Comparison of ENCODE assay signal across 8 mouse cellular contexts in the genomic region with DNA sequence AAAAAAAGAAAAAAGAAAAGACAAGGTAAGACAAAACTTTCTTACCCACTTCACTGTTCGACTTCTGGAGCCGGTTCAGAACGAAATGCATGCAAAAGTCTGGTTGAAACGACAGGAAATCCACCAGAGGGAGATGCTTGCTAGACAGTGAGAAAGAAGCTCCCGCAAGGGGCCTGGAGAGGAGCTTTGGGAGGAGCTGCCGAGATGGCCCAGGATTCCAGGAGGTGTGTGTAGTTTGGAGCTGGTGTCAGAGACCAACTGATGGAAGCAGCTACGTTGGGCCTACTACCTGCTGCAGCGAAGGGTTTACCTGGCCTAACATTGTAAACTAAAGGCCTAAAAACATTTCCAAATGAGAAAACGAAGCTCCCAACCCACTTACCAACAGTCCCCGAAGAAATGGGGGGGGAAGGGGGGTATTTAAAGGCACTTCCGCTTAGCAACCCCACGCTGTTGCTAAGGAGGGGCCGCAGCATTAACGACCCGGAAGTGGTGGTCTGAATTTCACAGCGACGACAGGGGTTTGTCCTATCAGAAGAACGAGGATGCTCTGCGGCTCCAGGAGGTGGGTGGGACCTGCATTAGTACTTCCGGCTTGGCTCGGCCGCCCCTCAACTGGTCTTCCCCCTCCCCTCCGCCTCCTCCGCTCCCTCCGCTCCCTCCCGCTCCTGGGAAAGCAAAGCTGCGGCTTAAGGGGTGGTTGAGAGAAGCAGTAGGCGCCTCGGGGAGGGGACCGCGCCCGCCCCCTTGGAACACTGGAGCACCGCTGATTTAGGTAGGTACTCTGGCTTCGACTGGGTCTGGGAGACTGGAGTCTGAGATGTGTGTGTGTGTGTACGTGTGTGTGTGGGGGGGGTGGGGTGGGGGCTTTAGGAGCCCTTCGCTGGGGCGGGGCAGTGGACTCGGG. TPM values are rescaled to one million over a fixed set of nuclear protein-coding genes. Genes with fewer than 3 reads are reported as not detected.
A peak's percentile ranks its signal among the peaks of the same experiment; 100 is the strongest.
DNase-seq lines count a peak whose midpoint lies in the region; ATAC-seq and TF ChIP-seq lines count a peak whose summit lies in the region.

Gene Trip4, minus strand, starts transcription at position 401 of the 907 bp plus-strand sequence.
Gene Csnk1g1, plus strand, starts transcription at position 531 of the 907 bp plus-strand sequence.

- peak; percentile 99 for ATAC-seq in forebrain, embryonic 11.5 days (replicated peaks; ENCODE audit: low FRiP score)
- peak; percentile 99 for ATAC-seq in heart, embryonic 16.5 days (replicated peaks; ENCODE audit: extremely low read depth, insufficient read depth, low FRiP score)
- peak; percentile 98 for ATAC-seq in liver, embryonic 15.5 days (ENCODE audit: insufficient read depth)
- peak; percentile 99 for ATAC-seq in neural tube, embryonic 12.5 days (ENCODE audit: low FRiP score, low read depth)

- under 1% methylated on average over 38 of the region's 38 CpGs for WGBS in forebrain, embryonic 11.5 days
- 1% methylated on average over 38 of the region's 38 CpGs for WGBS in heart, embryonic 16.5 days
- under 1% methylated on average over 38 of the region's 38 CpGs for WGBS in liver, embryonic 15.5 days (ENCODE audit: insufficient replicate concordance)
- WGBS in neural tube, embryonic 12.5 days = 2% methylated on average over 38 of the region's 38 CpGs

- TF ChIP-seq EP300 in CH12.LX (IDR thresholded peaks at IDR 0.05; ENCODE audit: low read length) = no peak

- peaks cover 28% of the 10 kb centered on the region for H3K79me2 ChIP-seq in CH12.LX (replicated peaks; ENCODE audit: control insufficient read depth, extremely low read depth, insufficient read depth, poor library complexity, severe bottlenecking)

- H3K4me2 ChIP-seq in CH12.LX (ENCODE audit: insufficient read depth, low read depth, poor library complexity, severe bottlenecking) = peak within 1 kb of the TSS; percentile 76
- peak within 1 kb of the TSS; percentile 70 for H3K4me2 ChIP-seq in forebrain, embryonic 11.5 days (ENCODE audit: low read depth, low read length, severe bottlenecking)
- peak within 1 kb of the TSS; percentile 94 for H3K4me2 ChIP-seq in heart, embryonic 16.5 days (ENCODE audit: low read depth, low read length)
- H3K4me2 ChIP-seq in liver, embryonic 15.5 days = peak within 1 kb of the TSS; percentile 89
- peak within 1 kb of the TSS; percentile 85 for H3K4me2 ChIP-seq in neural tube, embryonic 12.5 days (replicated peaks)

- in situ Hi-C loops in CH12.LX (cut with MboI; ENCODE audit: low pct_ligation_motif_present, low pct_unique_long_range_greater_than_20kb, low sequenced_read_pairs) = no loop called here

- peak within 1 kb of the TSS; percentile 74 for H3K9ac ChIP-seq in CH12.LX (ENCODE audit: insufficient read depth, low read depth)
- H3K9ac ChIP-seq in forebrain, embryonic 11.5 days (ENCODE audit: low read length) = peak within 1 kb of the TSS; percentile 74
- H3K9ac ChIP-seq in heart, embryonic 16.5 days (ENCODE audit: low read length) = peak within 1 kb of the TSS; percentile 91
- peak within 1 kb of the TSS; percentile 83 for H3K9ac ChIP-seq in liver, embryonic 15.5 days
- peak within 1 kb of the TSS; percentile 80 for H3K9ac ChIP-seq in neural tube, embryonic 12.5 days

- TF ChIP-seq RAD21 in CH12.LX (IDR thresholded peaks at IDR 0.05; ENCODE audit: low read depth, low read length) = peak; percentile 25

- H3K27ac ChIP-seq in CH12.LX (ENCODE audit: insufficient read depth, low read depth) = peak within 1 kb of the TSS; percentile 79
- peak within 1 kb of the TSS; percentile 68 for H3K27ac ChIP-seq in forebrain, embryonic 11.5 days (ENCODE audit: low read depth, low read length)
- H3K27ac ChIP-seq in heart, embryonic 16.5 days (ENCODE audit: low read length) = peak within 1 kb of the TSS; percentile 94
- H3K27ac ChIP-seq in liver, embryonic 15.5 days (replicated peaks) = peak within 1 kb of the TSS; percentile 86
- H3K27ac ChIP-seq in neural tube, embryonic 12.5 days = peak within 1 kb of the TSS; percentile 67

- H3K4me1 ChIP-seq in CH12.LX (ENCODE audit: control insufficient read depth in 1 of 2, insufficient read depth in 2 of 2) = peaks cover 0 to 15% of the 10 kb centered on the region in 2 experiments; a peak in 2 of 4 replicates
- H3K4me1 ChIP-seq in forebrain, embryonic 11.5 days (replicated peaks; ENCODE audit: control insufficient read depth, insufficient read depth, low read length) = no peaks in the 10 kb centered on the region; the same call in 1 of the 2 replicates
- peaks cover 2% of the 10 kb centered on the region; the same call in 1 of the 2 replicates for H3K4me1 ChIP-seq in heart, embryonic 16.5 days (ENCODE audit: control insufficient read depth, insufficient read depth, low read length)
- peaks cover 26% of the 10 kb centered on the region for H3K4me1 ChIP-seq in liver, embryonic 15.5 days (replicated peaks)
- peaks cover 4% of the 10 kb centered on the region; the same call in 1 of the 2 replicates for H3K4me1 ChIP-seq in neural tube, embryonic 12.5 days

- peak in 1 of 2 experiments; percentile 30; a peak in 2 of 4 replicates for TF ChIP-seq CTCF in CH12.LX (conservative IDR thresholded peaks at IDR 0.05 in 1 of 2, IDR thresholded peaks at IDR 0.05 in 1 of 2; ENCODE audit: low read depth in 2 of 2, low read length in 2 of 2)

- DNase-seq in CH12.LX (ENCODE audit: extremely low read depth) = peak; percentile 97
- peak; percentile 90 for DNase-seq in c-Kit-positive CD71-positive TER-119-negative erythroid progenitor cells, embryonic 14.5 days (ENCODE audit: low read depth)
- peak; percentile 97 for DNase-seq in forebrain, embryonic 11.5 days (ENCODE audit: low spot score)
- peak; percentile 95 to 99 for DNase-seq in kidney, postnatal 36 days
- peak; percentile 99 for DNase-seq in telencephalon, adult 2 months (ENCODE audit: low read depth, low spot score)

- H3K4me3 ChIP-seq in CH12.LX (replicated peaks in 1 of 3; ENCODE audit: low read depth in 2 of 3, low read length in 2 of 3, poor library complexity in 1 of 3) = peak within 1 kb of the TSS; percentile 83 to 94 (median 90)
- peak within 1 kb of the TSS; percentile 82 for H3K4me3 ChIP-seq in forebrain, embryonic 11.5 days (ENCODE audit: low read depth, low read length)
- H3K4me3 ChIP-seq in heart, embryonic 16.5 days (ENCODE audit: low read length) = peak within 1 kb of the TSS; percentile 91
- H3K4me3 ChIP-seq in liver, embryonic 15.5 days (replicated peaks) = peak within 1 kb of the TSS; percentile 95
- peak within 1 kb of the TSS; percentile 84 for H3K4me3 ChIP-seq in neural tube, embryonic 12.5 days

- dilution Hi-C loops in CH12.LX (cut with MboI; ENCODE audit: extremely low pct_ligation_motif_present, extremely low pct_unique_long_range_greater_than_20kb, low sequenced_read_pairs) = no loop called here

- no peaks in the 10 kb centered on the region for H3K27me3 ChIP-seq in CH12.LX (replicated peaks)
- no peaks in the 10 kb centered on the region for H3K27me3 ChIP-seq in forebrain, embryonic 11.5 days (ENCODE audit: control insufficient read depth, insufficient read depth, low read length)
- no peaks in the 10 kb centered on the region for H3K27me3 ChIP-seq in heart, embryonic 16.5 days (ENCODE audit: control insufficient read depth, insufficient read depth, low read length)
- no peaks in the 10 kb centered on the region for H3K27me3 ChIP-seq in liver, embryonic 15.5 days
- no peaks in the 10 kb centered on the region for H3K27me3 ChIP-seq in neural tube, embryonic 12.5 days (replicated peaks)

- peaks cover 8 to 27% of the 10 kb centered on the region in 2 experiments for H3K36me3 ChIP-seq in CH12.LX (replicated peaks in 1 of 2; ENCODE audit: control insufficient read depth in 1 of 2, insufficient read depth in 1 of 2, low read length in 1 of 2)
- peaks cover 8% of the 10 kb centered on the region for H3K36me3 ChIP-seq in forebrain, embryonic 11.5 days (ENCODE audit: control insufficient read depth, insufficient read depth, low read length)
- H3K36me3 ChIP-seq in heart, embryonic 16.5 days (ENCODE audit: control insufficient read depth, insufficient read depth) = peaks cover 7% of the 10 kb centered on the region
- H3K36me3 ChIP-seq in liver, embryonic 15.5 days (replicated peaks) = peaks cover 23% of the 10 kb centered on the region
- peaks cover 5% of the 10 kb centered on the region; the same call in 1 of the 2 replicates for H3K36me3 ChIP-seq in neural tube, embryonic 12.5 days

- peak; percentile 59 for TF ChIP-seq POLR2A in CH12.LX (IDR thresholded peaks at IDR 0.05; ENCODE audit: low read depth, low read length)

- H3K9me3 ChIP-seq in CH12.LX (replicated peaks; ENCODE audit: low read length) = no peaks in the 10 kb centered on the region
- H3K9me3 ChIP-seq in forebrain, embryonic 11.5 days (ENCODE audit: control insufficient read depth, low read length) = no peaks in the 10 kb centered on the region
- H3K9me3 ChIP-seq in heart, embryonic 16.5 days (replicated peaks; ENCODE audit: control insufficient read depth, low read length) = no peaks in the 10 kb centered on the region
- no peaks in the 10 kb centered on the region for H3K9me3 ChIP-seq in liver, embryonic 15.5 days (replicated peaks)
- H3K9me3 ChIP-seq in neural tube, embryonic 12.5 days = no peaks in the 10 kb centered on the region

TF ChIP-seq in CH12.LX, 34 proteins besides CTCF, POLR2A, EP300 and RAD21 (continues in another document):
- no peak for TF ChIP-seq E2F4 (IDR thresholded peaks at IDR 0.05; ENCODE audit: insufficient replicate concordance, low read depth, low read length)
- no peak for TF ChIP-seq JUND (conservative IDR thresholded peaks at IDR 0.05; ENCODE audit: low read depth, low read length)
- TF ChIP-seq POLR2AphosphoS2 (IDR thresholded peaks at IDR 0.05; ENCODE audit: low read depth, low read length) = peak; percentile 83; the same call in 1 of the 2 replicates
- TF ChIP-seq SMC3 (IDR thresholded peaks at IDR 0.05; ENCODE audit: low read depth, low read length) = no peak

RNA-seq across cellular contexts. Expression of gene Trip4, which starts in this region (rescaled TPM):
- total RNA-seq in CH12.LX (2012; rRNA removed) (12.0 and 12.1 TPM in 2 replicates), CH12.LX (2014; rRNA removed) (14.4 and 14.8 TPM in 2 replicates)
- 15.4 and 17.2 TPM in 2 replicates for polyA plus RNA-seq in CH12.LX (2012; ENCODE audit: insufficient read length, low read depth)
- 34.6 and 38.9 TPM in 2 replicates for polyA plus RNA-seq in forebrain, embryonic 11.5 days (2014; fragmentation: Nextera tagmentation; extraction: Ambion mirVana)
- 21.7 and 22.5 TPM in 2 replicates for polyA plus RNA-seq in heart, embryonic 16.5 days (2015; fragmentation: Nextera tagmentation; extraction: Ambion mirVana)
- polyA plus RNA-seq in liver, embryonic 15.5 days (2015; fragmentation: Nextera tagmentation; extraction: Ambion mirVana) = 10.0 and 10.9 TPM in 2 replicates
- polyA plus RNA-seq in neural tube, embryonic 12.5 days (2016; fragmentation: Nextera tagmentation; extraction: Ambion mirVana) = 32.6 and 39.0 TPM in 2 replicates

RNA-seq across cellular contexts. Expression of gene Csnk1g1, which starts in this region (rescaled TPM):
- 14.4 and 16.0 TPM in 2 replicates for total RNA-seq in CH12.LX (2012; rRNA removed)
- 10.7 and 11.7 TPM in 2 replicates for total RNA-seq in CH12.LX (2014; rRNA removed)
- polyA plus RNA-seq in CH12.LX (2012; ENCODE audit: insufficient read length, low read depth) = 12.3 and 13.8 TPM in 2 replicates
- 21.2 and 24.4 TPM in 2 replicates for polyA plus RNA-seq in forebrain, embryonic 11.5 days (2014; fragmentation: Nextera tagmentation; extraction: Ambion mirVana)
- 11.7 and 12.4 TPM in 2 replicates for polyA plus RNA-seq in heart, embryonic 16.5 days (2015; fragmentation: Nextera tagmentation; extraction: Ambion mirVana)
- polyA plus RNA-seq in liver, embryonic 15.5 days (2015; fragmentation: Nextera tagmentation; extraction: Ambion mirVana) = 3.1 and 3.7 TPM in 2 replicates
- 22.3 and 23.0 TPM in 2 replicates for polyA plus RNA-seq in neural tube, embryonic 12.5 days (2016; fragmentation: Nextera tagmentation; extraction: Ambion mirVana)

Comparison
In these comparisons a context has a peak if more than half of its experiments do, and no peak if none do; other contexts are left out.
1. Peak in every context shown above with its lines: DNase-seq, ATAC-seq, H3K4me3 ChIP-seq and H3K27ac ChIP-seq.